In genomic region chr7:82899459-82900297, GRCm38 (mm10) we compare ENCODE assay signal across 22 mouse cellular contexts. TPM values are rescaled to one million over a fixed set of nuclear protein-coding genes. Genes with fewer than 3 reads are reported as not detected.
DNase-seq lines count a peak whose midpoint lies in the region; ATAC-seq and TF ChIP-seq lines count a peak whose summit lies in the region.
"Had no signal": no experiment of that assay in that cellular context is flagged by ENCODE, and none has a peak within 500 bp of the region (broad histone marks: within the 10 kb centered on the region; RNA-seq: fewer than 3 reads in every experiment).

No protein-coding gene starts in this region.

- no peak overlapping the region for H3K9ac ChIP-seq in intestine, embryonic 15.5 days
- H3K9ac ChIP-seq: embryonic facial prominence, embryonic 12.5 days; forebrain, postnatal 0 days; heart, embryonic 15.5 days; hindbrain, embryonic 15.5 days; liver, embryonic 12.5 days; neural tube, embryonic 13.5 days had no signal

- peak; percentile 30 for DNase-seq in kidney, postnatal 14 days
- no peak for DNase-seq in kidney, adult 18-20 months
- DNase-seq in brain, embryonic 14.5 days (ENCODE audit: low read depth): peak; percentile 12
- DNase-seq in limb, embryonic 10.5 days (ENCODE audit: low spot score): no peak
- DNase-seq in layer of hippocampus, adult 8-10 months (ENCODE audit: low spot score in 2 of 2): no peak
- DNase-seq: adrenal gland, postnatal 25 days; cerebellum, adult 11-12 months; cerebellum, postnatal 14 days; forebrain, postnatal 0 days; heart, postnatal 4 days; kidney, adult 11 months; lung, adult 2 months; lung, postnatal 4 days; thymus, postnatal 25 days had no signal

- WGBS in limb, embryonic 10.5 days: 40% methylated on average over 8 of the region's 8 CpGs
- 63% methylated on average over 8 of the region's 8 CpGs for WGBS in intestine, embryonic 15.5 days

- ATAC-seq in granulocyte monocyte progenitor cell, adult 5-6 weeks (replicated peaks; ENCODE audit: poor library complexity, severe bottlenecking): no peak
- ATAC-seq in intestine, embryonic 15.5 days: no peak
- ATAC-seq: forebrain, postnatal 0 days; liver, embryonic 12.5 days had no signal

- no peak for TF ChIP-seq POLR2A in brain, embryonic 14.5 days (IDR thresholded peaks at IDR 0.05; ENCODE audit: borderline replicate concordance, extremely low read depth, insufficient read depth, insufficient read length, poor library complexity, severe bottlenecking)

- H3K27ac ChIP-seq in limb, embryonic 10.5 days: peak overlapping the region; percentile 63; the same call in 1 of the 2 replicates
- no peak overlapping the region for H3K27ac ChIP-seq in intestine, embryonic 15.5 days
- H3K27ac ChIP-seq: embryonic facial prominence, embryonic 12.5 days; heart, embryonic 15.5 days; hindbrain, embryonic 15.5 days; liver, embryonic 12.5 days; neural tube, embryonic 13.5 days had no signal

- no peaks in the 10 kb centered on the region for H3K27me3 ChIP-seq in limb, embryonic 10.5 days (ENCODE audit: low read depth, poor library complexity, severe bottlenecking)
- H3K27me3 ChIP-seq in intestine, embryonic 15.5 days (replicated peaks): no peaks in the 10 kb centered on the region
- H3K27me3 ChIP-seq: embryonic facial prominence, embryonic 12.5 days; heart, embryonic 15.5 days; hindbrain, embryonic 15.5 days; liver, embryonic 12.5 days; neural tube, embryonic 13.5 days had no signal

- no peaks in the 10 kb centered on the region for H3K9me3 ChIP-seq in limb, embryonic 10.5 days (replicated peaks)
- no peaks in the 10 kb centered on the region for H3K9me3 ChIP-seq in intestine, embryonic 15.5 days
- H3K9me3 ChIP-seq: embryonic facial prominence, embryonic 12.5 days; heart, embryonic 15.5 days; hindbrain, embryonic 15.5 days; liver, embryonic 12.5 days; neural tube, embryonic 13.5 days had no signal

- H3K36me3 ChIP-seq in limb, embryonic 10.5 days: no peaks in the 10 kb centered on the region
- H3K36me3 ChIP-seq in intestine, embryonic 15.5 days: no peaks in the 10 kb centered on the region
- H3K36me3 ChIP-seq: embryonic facial prominence, embryonic 12.5 days; heart, embryonic 15.5 days; hindbrain, embryonic 15.5 days; liver, embryonic 12.5 days; neural tube, embryonic 13.5 days had no signal

- no peak overlapping the region for H3K4me2 ChIP-seq in intestine, embryonic 15.5 days (replicated peaks)
- H3K4me2 ChIP-seq: embryonic facial prominence, embryonic 12.5 days; heart, embryonic 15.5 days; hindbrain, embryonic 15.5 days; liver, embryonic 12.5 days; midbrain, embryonic 11.5 days; neural tube, embryonic 13.5 days had no signal

- TF ChIP-seq CTCF in brain, embryonic 14.5 days (IDR thresholded peaks at IDR 0.05; ENCODE audit: borderline replicate concordance, extremely low read depth, insufficient read depth, insufficient read length): no peak

- H3K4me1 ChIP-seq in limb, embryonic 10.5 days: peaks cover 36% of the 10 kb centered on the region
- H3K4me1 ChIP-seq in intestine, embryonic 15.5 days (replicated peaks): no peaks in the 10 kb centered on the region
- H3K4me1 ChIP-seq: embryonic facial prominence, embryonic 12.5 days; liver, embryonic 12.5 days had no signal

- H3K4me3 ChIP-seq in limb, embryonic 10.5 days: no peak overlapping the region
- no peak overlapping the region for H3K4me3 ChIP-seq in intestine, embryonic 15.5 days (replicated peaks)
- H3K4me3 ChIP-seq: embryonic facial prominence, embryonic 12.5 days; heart, embryonic 15.5 days; hindbrain, embryonic 15.5 days; liver, embryonic 12.5 days; neural tube, embryonic 13.5 days had no signal

RNA-seq across cellular contexts. Expression of gene Mex3b, which starts 32.5 kb away (rescaled TPM):
- 154 and 207 TPM in 2 replicates for polyA plus RNA-seq in brain, embryonic 14.5 days (2012; rRNA removed)
- 26.3 and 38.5 TPM in 2 replicates for polyA plus RNA-seq in limb, embryonic 10.5 days (2016; fragmentation: Nextera tagmentation; extraction: Ambion mirVana)
- 2.0 and 2.4 TPM in 2 replicates for total RNA-seq in granulocyte monocyte progenitor cell, adult 5-6 weeks (2014; fragmentation: Nextera tagmentation)
- total RNA-seq in granulocyte monocyte progenitor cell, adult 5-6 weeks (2017): 4.2 TPM in 2 replicates
- 10 to 100 TPM; 17.1 to 19.7 (median 19.1) TPM for total RNA-seq in layer of hippocampus, adult 8-10 months (2022)
- polyA plus RNA-seq in intestine, embryonic 15.5 days (2015; fragmentation: Nextera tagmentation; extraction: Ambion mirVana): 7.8 and 9.0 TPM in 2 replicates

Comparison
In these comparisons a context has a peak if more than half of its experiments do, and no peak if none do; other contexts are left out.
1. DNase-seq: peak in kidney, postnatal 14 days (single experiment) and brain, embryonic 14.5 days (single experiment); none in kidney, adult 18-20 months (single experiment), limb, embryonic 10.5 days (single experiment) and layer of hippocampus, adult 8-10 months (0 of 2).